Mouse (Mus musculus): Measurements from ENCODE around the gene Mdc1. TPM values are rescaled to one million over a fixed set of nuclear protein-coding genes. Genes with fewer than 3 reads are reported as not detected.
A peak's percentile ranks its signal among the peaks of the same experiment; 100 is the strongest.

The Mdc1 gene
- total RNA-seq, 2 experiments from 2014 or later, result 12.1 to 16.5 TPM

- peak in 1 of 2 experiments; percentile 34 for DNase-seq (ENCODE audit: extremely low spot score in 1 of 2, low spot score in 1 of 2)
Measured at GRCm38 (mm10) chr17:35821439-35822430, 19.6 kb upstream of the Mdc1 start, which contains the start of gene Ier3. Gene Ier3 (plus strand): TSS chr17:35821684.

GRCm38 (mm10) chr17:35822564-35822963, 18.8 kb upstream of the Mdc1 start:
- DNase-seq (ENCODE audit: extremely low spot score in 1 of 2, low spot score in 1 of 2), result no peak

- peak; percentile 61 to 70 for DNase-seq (ENCODE audit: extremely low spot score in 1 of 2, low spot score in 1 of 2)
Measured at GRCm38 (mm10) chr17:35822964-35823937, 18.1 kb upstream of the Mdc1 start, which contains the start of gene Flot1. Gene Flot1 (plus strand): TSS chr17:35823230.

- no peak for DNase-seq (ENCODE audit: extremely low spot score in 1 of 2, low spot score in 1 of 2)
Measured at GRCm38 (mm10) chr17:35824402-35824801, 16.9 kb upstream of the Mdc1 start.

GRCm38 (mm10) chr17:35825109-35825850, 16.0 kb upstream of the Mdc1 start:
- DNase-seq (ENCODE audit: extremely low spot score in 1 of 2, low spot score in 1 of 2), result no peak

- DNase-seq (ENCODE audit: extremely low spot score in 1 of 2, low spot score in 1 of 2), result peak; percentile 68 to 77
Measured at GRCm38 (mm10) chr17:35829737-35830136, 11.6 kb upstream of the Mdc1 start.

GRCm38 (mm10) chr17:35832400-35833238, 8.7 kb upstream of the Mdc1 start:
- DNase-seq (ENCODE audit: extremely low spot score in 1 of 2, low spot score in 1 of 2), result no peak

- no peak for DNase-seq (ENCODE audit: extremely low spot score in 1 of 2, low spot score in 1 of 2)
Measured at GRCm38 (mm10) chr17:35833239-35833751, 8.0 kb upstream of the Mdc1 start.

- DNase-seq (ENCODE audit: extremely low spot score in 1 of 2, low spot score in 1 of 2), result no peak
Measured at GRCm38 (mm10) chr17:35833894-35834293, 7.4 kb upstream of the Mdc1 start.

- DNase-seq (ENCODE audit: extremely low spot score in 1 of 2, low spot score in 1 of 2), result no peak
Measured at GRCm38 (mm10) chr17:35834696-35835422, 6.5 kb upstream of the Mdc1 start.

GRCm38 (mm10) chr17:35835424-35836140, 5.7 kb upstream of the Mdc1 start:
- DNase-seq (ENCODE audit: extremely low spot score in 1 of 2, low spot score in 1 of 2), result peak in 1 of 2 experiments; percentile 38

- DNase-seq (ENCODE audit: extremely low spot score in 1 of 2, low spot score in 1 of 2), result peak; percentile 69 to 93
Measured at GRCm38 (mm10) chr17:35836178-35836965, 4.9 kb upstream of the Mdc1 start.

GRCm38 (mm10) chr17:35836991-35837422, 4.3 kb upstream of the Mdc1 start:
- peak; percentile 64 to 66 for DNase-seq (ENCODE audit: extremely low spot score in 1 of 2, low spot score in 1 of 2)

- DNase-seq (ENCODE audit: extremely low spot score in 1 of 2, low spot score in 1 of 2), result peak in 1 of 2 experiments; percentile 42
Measured at GRCm38 (mm10) chr17:35837487-35837886, 3.8 kb upstream of the Mdc1 start.

- peak; percentile 87 to 90 for DNase-seq (ENCODE audit: extremely low spot score in 1 of 2, low spot score in 1 of 2)
Measured at GRCm38 (mm10) chr17:35838122-35838544, 3.2 kb upstream of the Mdc1 start, which contains the start of gene Tubb5. Gene Tubb5 (minus strand): TSS chr17:35838306.

GRCm38 (mm10) chr17:35838570-35838969, 2.7 kb upstream of the Mdc1 start:
- DNase-seq (ENCODE audit: extremely low spot score in 1 of 2, low spot score in 1 of 2), result no peak
